Mouse (Mus musculus) stomach, postnatal 0 days (tissue): ENCODE data around the gene Lrrc61.

Source experiments
- CTCF ChIP-seq: IDR thresholded peaks from 2 replicates; pipeline ENCODE4 v1.5.1; 2016; ENCODE audit warnings: antibody characterized with exemption, low read depth, mild to moderate bottlenecking, moderate library complexity
- EP300 ChIP-seq: optimal IDR thresholded peaks from 2 replicates; pipeline ENCODE3; 2016; ENCODE audit warnings: antibody characterized with exemption

GRCm38 (mm10) chr6:48581257-48581656, 26.7 kb downstream of the Lrrc61 start:
- TF ChIP-seq CTCF (no peak), EP300 (no peak)
